Mouse (Mus musculus): ENCODE measurements around the gene Ccdc43. TPM values are rescaled to one million over a fixed set of nuclear protein-coding genes. Genes with fewer than 3 reads are reported as not detected.

The Ccdc43 gene
- polyA plus RNA-seq, 1 experiment from 2014 or later = 54.9 TPM

DNA sequence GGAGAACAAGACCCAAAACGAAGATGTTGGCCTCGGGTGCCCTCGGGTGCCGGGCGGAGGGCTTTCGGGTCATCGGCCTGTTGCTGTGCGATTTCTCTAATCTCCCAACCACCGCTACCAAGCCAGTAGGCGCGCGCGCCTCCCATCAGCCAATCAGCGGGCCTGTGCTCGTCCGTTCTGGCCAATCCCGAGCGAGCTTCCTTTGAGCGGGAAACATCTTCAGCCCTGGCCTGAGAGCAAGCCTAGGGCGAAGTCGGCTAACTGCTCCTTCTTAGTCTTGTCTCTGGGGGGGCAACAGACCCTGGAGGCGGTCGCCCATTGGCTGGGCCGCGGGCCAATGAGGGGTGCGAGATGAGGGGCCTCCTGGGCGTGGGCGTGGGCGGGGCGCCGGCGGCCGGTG lies 32.4 kb downstream of the Ccdc43 start:
- peak overlapping the region; percentile 23 for H3K4me2 ChIP-seq
- H3K9ac ChIP-seq (replicated peaks) = no peak overlapping the region
- peaks cover 34% of the 10 kb centered on the region for H3K27me3 ChIP-seq
- H3K36me3 ChIP-seq = no peaks in the 10 kb centered on the region
- whole genome bisulfite sequencing = 51% methylated on average over 33 of the region's 33 CpGs
- no peak for ATAC-seq (ENCODE audit: insufficient number of reproducible peaks, insufficient read depth, low FRiP score, low TSS enrichment, low read depth)
- no peak overlapping the region for H3K27ac ChIP-seq
- peak overlapping the region; percentile 19 for H3K4me3 ChIP-seq (replicated peaks)
- H3K9me3 ChIP-seq = peaks cover 14% of the 10 kb centered on the region
- H3K4me1 ChIP-seq (replicated peaks) = no peaks in the 10 kb centered on the region

DNA sequence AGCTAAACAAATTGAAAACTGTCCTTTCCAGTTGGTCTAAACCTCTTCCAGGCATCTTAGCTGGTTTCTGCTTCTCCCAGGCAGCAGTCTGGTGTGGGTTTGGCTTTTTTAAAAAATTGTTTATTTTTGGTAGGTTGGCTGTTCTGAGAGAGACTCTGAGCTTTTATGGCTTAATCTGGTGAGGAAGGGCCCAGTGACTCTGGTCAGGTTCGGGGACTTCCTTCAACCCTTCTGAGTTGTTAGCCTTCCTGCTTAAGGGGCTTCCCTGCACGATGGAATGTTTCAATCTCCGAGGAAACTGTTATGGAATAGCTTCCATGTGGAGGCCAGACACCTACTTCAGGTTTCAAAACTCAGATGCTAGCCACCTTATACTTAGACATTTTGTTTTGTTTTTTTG lies 34.2 kb downstream of the Ccdc43 start, which contains the start of gene Meioc:
TSS of gene Meioc (plus strand) at position 301 of the 400 bp plus-strand sequence.
- H3K27ac ChIP-seq = no peak within 1 kb of the TSS
- peaks cover 14% of the 10 kb centered on the region for H3K9me3 ChIP-seq
- H3K4me1 ChIP-seq (replicated peaks) = no peaks in the 10 kb centered on the region
- ATAC-seq (ENCODE audit: insufficient number of reproducible peaks, insufficient read depth, low FRiP score, low TSS enrichment, low read depth) = no peak
- H3K4me3 ChIP-seq (replicated peaks) = no peak within 1 kb of the TSS
- H3K4me2 ChIP-seq = no peak within 1 kb of the TSS
- no peaks in the 10 kb centered on the region for H3K36me3 ChIP-seq
- WGBS = 72% methylated on average over 3 of the region's 3 CpGs
- no peak within 1 kb of the TSS for H3K9ac ChIP-seq (replicated peaks)
- H3K27me3 ChIP-seq = peaks cover 34% of the 10 kb centered on the region

DNA sequence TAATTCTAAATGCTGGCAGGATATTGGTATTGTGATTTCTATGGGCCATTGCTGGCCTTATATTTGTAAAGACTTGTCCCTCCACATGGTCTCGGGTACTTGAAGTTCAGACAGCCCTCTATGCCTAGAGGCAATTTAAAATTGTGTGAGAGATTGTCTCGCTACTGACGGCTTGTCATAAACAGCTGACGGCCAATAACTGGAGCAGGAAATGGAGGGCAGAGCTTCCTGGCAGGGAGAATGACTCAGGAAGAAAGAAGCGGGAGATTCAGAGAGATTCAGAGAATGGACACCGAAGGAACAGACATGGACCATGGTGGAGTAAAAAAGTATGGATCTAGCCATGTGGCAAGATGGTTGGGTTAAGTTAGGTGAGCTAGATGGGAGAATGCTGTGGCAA lies 40.7 kb downstream of the Ccdc43 start:
- Histone ChIP-seq H3K27me3 (no peaks in the 10 kb centered on the region), H3K4me2 (no peak overlapping the region), H3K4me3 (replicated peaks) (no peak overlapping the region), H3K9me3 (no peaks in the 10 kb centered on the region), H3K36me3 (no peaks in the 10 kb centered on the region), H3K9ac (replicated peaks) (no peak overlapping the region), H3K27ac (no peak overlapping the region), H3K4me1 (replicated peaks) (peaks cover 19% of the 10 kb centered on the region)
- WGBS = 43% methylated on average over 6 of the region's 6 CpGs
- no peak for ATAC-seq (ENCODE audit: insufficient number of reproducible peaks, insufficient read depth, low FRiP score, low TSS enrichment, low read depth)

DNA sequence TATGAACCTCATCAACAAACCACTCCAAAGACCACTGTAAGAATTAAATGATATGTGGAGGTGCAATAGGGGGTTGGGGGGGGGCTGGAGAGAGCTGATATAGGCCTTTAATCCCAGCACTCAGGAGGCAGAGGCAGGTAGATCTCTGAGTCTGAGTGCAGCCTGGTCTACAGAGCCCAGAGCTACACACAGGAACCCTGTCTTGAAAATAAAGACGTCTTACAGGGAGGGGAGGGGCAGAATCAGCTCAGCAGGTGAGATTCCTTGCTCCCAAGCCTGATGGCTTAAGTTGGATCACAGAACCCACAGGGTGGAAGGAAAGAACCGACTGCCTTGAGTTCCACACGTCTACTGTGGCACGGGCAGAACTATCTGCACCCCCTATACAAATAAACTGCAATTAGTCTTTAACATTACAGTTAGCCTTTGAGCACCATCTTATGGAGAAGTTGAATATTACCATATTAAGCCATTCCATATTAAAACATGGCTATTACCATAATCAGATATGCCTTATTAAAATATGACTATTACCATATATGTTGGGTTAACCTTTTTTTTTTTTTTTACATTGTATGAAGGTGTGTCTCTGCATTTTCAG lies 41.2 kb downstream of the Ccdc43 start:
- ATAC-seq (ENCODE audit: insufficient number of reproducible peaks, insufficient read depth, low FRiP score, low TSS enrichment, low read depth) = no peak
- H3K9me3 ChIP-seq = no peaks in the 10 kb centered on the region
- H3K4me2 ChIP-seq = no peak overlapping the region
- WGBS = 26% methylated on average over 4 of the region's 4 CpGs
- no peak overlapping the region for H3K27ac ChIP-seq
- H3K9ac ChIP-seq (replicated peaks) = no peak overlapping the region
- peaks cover 22% of the 10 kb centered on the region for H3K4me1 ChIP-seq (replicated peaks)
- no peak overlapping the region for H3K4me3 ChIP-seq (replicated peaks)
- H3K36me3 ChIP-seq = no peaks in the 10 kb centered on the region
- no peaks in the 10 kb centered on the region for H3K27me3 ChIP-seq

DNA sequence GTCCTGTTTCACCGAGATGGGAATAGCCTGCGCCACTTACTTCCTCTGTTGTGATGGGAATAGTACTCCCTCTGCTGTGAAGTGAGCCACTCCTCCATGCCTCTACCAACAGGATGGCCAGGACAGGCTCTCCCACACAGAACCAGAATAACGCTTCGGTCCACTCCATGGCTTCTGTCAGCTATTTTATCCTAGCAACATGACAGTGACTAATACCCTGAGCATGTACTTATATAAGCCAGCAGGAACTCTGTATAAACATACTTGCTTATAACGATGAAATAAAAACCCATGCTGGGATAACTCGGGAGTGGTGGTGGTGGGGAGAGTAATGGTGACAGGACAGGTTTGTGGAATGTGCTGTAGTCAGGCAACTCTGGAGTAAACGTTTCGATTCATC lies 41.7 kb downstream of the Ccdc43 start:
- Histone ChIP-seq H3K27ac (no peak overlapping the region), H3K9ac (replicated peaks) (no peak overlapping the region), H3K4me3 (replicated peaks) (no peak overlapping the region), H3K9me3 (no peaks in the 10 kb centered on the region), H3K27me3 (no peaks in the 10 kb centered on the region), H3K36me3 (no peaks in the 10 kb centered on the region), H3K4me2 (no peak overlapping the region), H3K4me1 (replicated peaks) (peaks cover 22% of the 10 kb centered on the region)
- WGBS = 74% methylated on average over 8 of the region's 8 CpGs
- ATAC-seq (ENCODE audit: insufficient number of reproducible peaks, insufficient read depth, low FRiP score, low TSS enrichment, low read depth) = no peak

DNA sequence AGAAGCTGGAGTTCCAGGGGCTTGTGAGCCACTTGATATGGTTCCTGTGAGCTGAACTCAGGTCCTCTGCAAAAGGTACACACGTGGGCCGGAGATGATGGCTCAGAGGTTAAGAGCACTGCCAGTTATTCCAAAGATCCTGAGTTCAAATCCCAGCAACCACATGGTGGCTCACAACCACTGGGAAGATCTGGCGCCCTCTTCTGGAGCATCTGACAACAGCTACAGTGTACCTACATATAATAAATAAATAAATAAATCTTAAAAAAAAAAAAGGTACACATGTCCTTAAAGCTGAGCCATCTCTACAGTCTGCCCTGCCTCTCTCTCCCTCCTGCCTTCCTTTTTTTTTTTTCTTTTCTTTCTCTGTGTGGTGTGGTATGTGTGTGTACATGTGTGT lies 44.7 kb downstream of the Ccdc43 start:
- Histone ChIP-seq H3K4me3 (replicated peaks) (no peak overlapping the region), H3K27me3 (no peaks in the 10 kb centered on the region), H3K36me3 (no peaks in the 10 kb centered on the region), H3K9me3 (no peaks in the 10 kb centered on the region), H3K4me1 (replicated peaks) (peaks cover 27% of the 10 kb centered on the region), H3K9ac (replicated peaks) (no peak overlapping the region), H3K4me2 (no peak overlapping the region), H3K27ac (no peak overlapping the region)
- no peak for ATAC-seq (ENCODE audit: insufficient number of reproducible peaks, insufficient read depth, low FRiP score, low TSS enrichment, low read depth)
- WGBS = 62% methylated on average over 3 of the region's 3 CpGs

DNA sequence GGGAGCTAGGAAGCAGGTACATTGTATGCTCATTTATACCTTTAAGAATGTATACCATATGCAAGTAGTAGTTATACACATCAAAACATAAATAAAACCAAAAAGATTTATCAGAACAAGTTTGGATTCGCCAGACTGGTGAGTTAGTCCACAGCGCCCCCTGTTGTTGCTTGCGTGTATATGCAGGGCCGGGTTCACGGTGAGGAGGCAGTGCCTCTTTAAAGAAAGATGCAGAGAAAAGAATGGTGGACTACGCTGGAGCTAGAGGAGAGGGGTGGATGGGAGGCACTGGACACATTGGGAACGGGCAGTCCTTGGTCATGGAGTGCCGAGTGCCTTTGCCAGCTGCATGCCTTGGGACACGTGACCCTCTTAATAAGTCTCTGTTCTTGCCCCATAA lies 46.2 kb downstream of the Ccdc43 start:
- H3K9ac ChIP-seq (replicated peaks) = no peak overlapping the region
- WGBS = 4% methylated on average over 9 of the region's 9 CpGs
- H3K9me3 ChIP-seq = no peaks in the 10 kb centered on the region
- H3K27me3 ChIP-seq = no peaks in the 10 kb centered on the region
- no peak overlapping the region for H3K4me3 ChIP-seq (replicated peaks)
- no peak for ATAC-seq (ENCODE audit: insufficient number of reproducible peaks, insufficient read depth, low FRiP score, low TSS enrichment, low read depth)
- peak overlapping the region; percentile 16; the same call in 1 of the 2 replicates for H3K4me2 ChIP-seq
- H3K4me1 ChIP-seq (replicated peaks) = peaks cover 27% of the 10 kb centered on the region
- H3K36me3 ChIP-seq = no peaks in the 10 kb centered on the region
- no peak overlapping the region for H3K27ac ChIP-seq

DNA sequence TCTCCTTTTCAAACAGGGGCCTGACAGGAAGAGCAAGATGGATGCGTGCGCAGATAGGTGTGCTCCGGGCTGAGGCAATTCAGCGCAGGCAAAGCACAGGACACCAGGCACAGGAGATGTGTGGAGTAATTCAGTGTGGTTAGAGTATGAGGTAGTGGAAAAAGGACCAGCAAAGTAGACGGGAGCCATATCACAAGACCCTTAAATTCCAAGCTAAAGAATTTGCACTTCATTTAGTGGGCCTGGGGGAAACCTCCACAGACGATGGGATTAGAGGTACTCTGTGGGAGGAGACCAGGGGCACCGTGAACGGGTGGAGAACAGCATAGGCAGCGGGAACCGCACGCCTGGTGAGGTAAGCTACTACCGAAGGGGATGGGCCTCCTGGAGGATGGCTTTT lies 49.7 kb downstream of the Ccdc43 start:
- Histone ChIP-seq H3K9me3 (no peaks in the 10 kb centered on the region), H3K27ac (peak overlapping the region; percentile 25; the same call in 1 of the 2 replicates), H3K4me3 (replicated peaks) (no peak overlapping the region), H3K4me1 (replicated peaks) (peaks cover 9% of the 10 kb centered on the region), H3K36me3 (no peaks in the 10 kb centered on the region), H3K27me3 (no peaks in the 10 kb centered on the region), H3K4me2 (no peak overlapping the region), H3K9ac (replicated peaks) (no peak overlapping the region)
- peak; percentile 66; the same call in 1 of the 2 replicates for ATAC-seq (ENCODE audit: insufficient number of reproducible peaks, insufficient read depth, low FRiP score, low TSS enrichment, low read depth)
- 63% methylated on average over 12 of the region's 12 CpGs for WGBS

DNA sequence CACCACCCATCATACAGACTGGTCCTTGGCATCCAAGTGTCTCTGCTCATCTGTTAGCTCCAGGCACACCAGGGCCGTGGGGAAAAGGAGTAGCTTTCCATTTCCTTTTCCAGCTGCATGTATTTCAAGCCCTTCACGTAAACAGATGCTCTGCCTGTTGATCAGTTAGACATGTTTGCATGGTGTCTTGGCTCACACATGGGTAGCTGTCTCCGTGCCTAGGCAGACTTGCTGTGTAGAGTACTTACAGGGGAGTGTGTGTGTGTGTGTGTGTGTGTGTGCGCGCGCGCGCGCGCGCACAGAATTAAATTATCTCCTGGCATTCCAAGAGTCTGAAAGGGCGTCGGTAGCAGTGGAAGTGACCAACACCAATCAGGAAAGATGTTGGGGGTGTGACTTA lies 51.4 kb downstream of the Ccdc43 start:
- Histone ChIP-seq H3K36me3 (no peaks in the 10 kb centered on the region), H3K9me3 (no peaks in the 10 kb centered on the region), H3K27me3 (no peaks in the 10 kb centered on the region), H3K4me2 (no peak overlapping the region), H3K27ac (no peak overlapping the region), H3K4me3 (replicated peaks) (no peak overlapping the region), H3K9ac (replicated peaks) (no peak overlapping the region), H3K4me1 (replicated peaks) (peaks cover 5% of the 10 kb centered on the region)
- ATAC-seq (ENCODE audit: insufficient number of reproducible peaks, insufficient read depth, low FRiP score, low TSS enrichment, low read depth) = no peak
- WGBS = 86% methylated on average over 13 of the region's 13 CpGs

DNA sequence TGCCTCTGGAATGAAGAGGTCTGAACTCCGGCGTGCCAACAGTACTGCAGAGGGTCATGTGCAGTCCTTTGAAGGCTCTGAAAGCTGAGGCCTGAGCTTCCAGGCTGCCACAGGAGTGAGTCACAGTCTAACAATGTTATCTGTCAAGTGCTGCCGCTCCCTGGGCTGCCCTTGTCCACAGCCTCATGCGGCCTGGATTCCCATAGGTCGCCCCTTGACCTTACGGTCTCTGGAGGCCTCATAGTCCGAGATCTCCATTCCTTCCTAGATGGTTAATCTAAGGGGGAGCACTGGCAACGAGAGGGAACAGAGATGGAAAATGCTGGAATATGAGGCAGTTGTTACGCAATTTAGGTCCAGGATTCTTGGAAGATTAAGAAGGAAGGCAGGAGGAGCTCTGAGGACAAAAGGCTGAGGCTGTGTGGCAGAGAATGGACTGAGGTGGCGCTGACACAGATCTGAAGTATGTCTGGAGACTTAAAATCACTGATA lies 53.6 kb downstream of the Ccdc43 start:
- no peaks in the 10 kb centered on the region for H3K9me3 ChIP-seq
- ATAC-seq (ENCODE audit: insufficient number of reproducible peaks, insufficient read depth, low FRiP score, low TSS enrichment, low read depth) = no peak
- H3K4me3 ChIP-seq (replicated peaks) = no peak overlapping the region
- WGBS = 50% methylated on average over 10 of the region's 10 CpGs
- no peaks in the 10 kb centered on the region for H3K36me3 ChIP-seq
- peaks cover 12% of the 10 kb centered on the region for H3K4me1 ChIP-seq (replicated peaks)
- no peak overlapping the region for H3K9ac ChIP-seq (replicated peaks)
- H3K27ac ChIP-seq = 0 out of 2 replicates have a peak overlapping the region, but pooled peaks have one; percentile 29
- H3K27me3 ChIP-seq = no peaks in the 10 kb centered on the region
- no peak overlapping the region for H3K4me2 ChIP-seq

DNA sequence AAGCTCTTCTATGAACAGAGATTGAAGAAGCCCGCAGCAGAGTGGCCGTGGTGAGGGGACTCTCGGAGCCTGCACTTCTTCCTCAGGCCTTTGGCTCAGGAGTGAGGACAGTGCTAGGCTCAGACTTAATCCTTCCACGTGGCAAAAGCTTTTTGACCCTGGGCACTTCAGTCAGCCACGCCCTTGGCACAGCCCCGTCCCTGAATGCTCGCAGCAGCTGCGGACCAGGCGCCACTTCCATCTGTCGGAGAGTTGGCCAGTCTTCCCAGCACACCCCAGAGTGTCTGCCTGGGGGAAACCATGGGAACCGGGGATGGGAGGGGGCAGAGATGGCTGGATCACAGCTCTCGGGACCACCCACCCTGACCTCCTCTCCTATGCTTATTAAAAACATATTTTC lies 60.7 kb downstream of the Ccdc43 start:
- no peaks in the 10 kb centered on the region for H3K9me3 ChIP-seq
- no peak overlapping the region for H3K27ac ChIP-seq
- H3K27me3 ChIP-seq = no peaks in the 10 kb centered on the region
- no peak for ATAC-seq (ENCODE audit: insufficient number of reproducible peaks, insufficient read depth, low FRiP score, low TSS enrichment, low read depth)
- 28% methylated on average over 12 of the region's 12 CpGs for WGBS
- no peaks in the 10 kb centered on the region for H3K36me3 ChIP-seq
- peaks cover 51% of the 10 kb centered on the region for H3K4me1 ChIP-seq (replicated peaks)
- H3K4me2 ChIP-seq = no peak overlapping the region
- no peak overlapping the region for H3K9ac ChIP-seq (replicated peaks)
- no peak overlapping the region for H3K4me3 ChIP-seq (replicated peaks)

All from limb, embryonic 12.5 days (tissue).